Mouse (Mus musculus) testis, postnatal 14 days (tissue): ENCODE measurements around the gene Tcf20.

Source experiments
- DNase-seq: peaks from one replicate; pipeline ENCODE4 v3.0.0; 2021; ENCODE audit warnings: low spot score

The Tcf20 gene

GRCm38 (mm10) chr15:82923531-82923930, 64.1 kb downstream of the Tcf20 start:
- no peak for DNase-seq

DNA sequence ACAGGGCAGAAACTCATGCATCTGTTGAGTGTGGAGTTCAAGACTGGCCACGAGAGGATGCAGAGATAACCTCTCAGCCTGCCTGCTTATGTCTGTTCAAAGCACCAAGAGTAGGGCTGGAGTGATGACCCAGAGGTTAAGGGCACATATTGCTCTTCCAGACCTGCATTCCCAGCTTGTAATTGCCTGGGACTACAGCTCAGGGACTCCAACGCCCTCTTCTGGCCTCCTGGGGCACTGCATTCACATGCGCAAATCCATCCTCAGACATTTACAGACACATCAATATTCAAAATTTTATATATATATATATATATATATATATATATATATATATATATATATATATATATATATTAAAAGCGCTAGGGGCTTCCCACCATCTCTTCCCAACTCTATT, 64.9 kb downstream of the Tcf20 start:
- DNase-seq = no peak

GRCm38 (mm10) chr15:82922052-82922451, 65.6 kb downstream of the Tcf20 start:
- peak; percentile 26 for DNase-seq

DNA sequence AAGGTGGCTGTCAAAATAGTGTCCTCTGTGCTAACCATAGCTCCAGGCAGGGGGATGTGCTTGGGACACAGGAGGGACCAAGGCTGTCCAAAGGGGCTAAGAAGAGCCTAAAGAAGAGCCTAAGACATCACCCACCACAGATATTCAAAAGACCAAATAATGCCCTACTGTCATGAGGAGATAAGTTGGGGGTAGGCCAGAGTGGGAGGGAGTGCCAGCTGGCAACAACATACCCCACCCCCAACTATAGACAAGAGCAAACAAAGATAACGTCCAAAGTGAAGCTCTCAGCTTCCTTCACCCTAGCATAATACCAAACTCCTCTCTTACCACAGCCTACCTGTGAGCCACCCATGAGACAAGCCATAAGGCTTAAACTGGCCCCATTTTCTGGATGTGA, 66.1 kb downstream of the Tcf20 start:
- no peak for DNase-seq

DNA sequence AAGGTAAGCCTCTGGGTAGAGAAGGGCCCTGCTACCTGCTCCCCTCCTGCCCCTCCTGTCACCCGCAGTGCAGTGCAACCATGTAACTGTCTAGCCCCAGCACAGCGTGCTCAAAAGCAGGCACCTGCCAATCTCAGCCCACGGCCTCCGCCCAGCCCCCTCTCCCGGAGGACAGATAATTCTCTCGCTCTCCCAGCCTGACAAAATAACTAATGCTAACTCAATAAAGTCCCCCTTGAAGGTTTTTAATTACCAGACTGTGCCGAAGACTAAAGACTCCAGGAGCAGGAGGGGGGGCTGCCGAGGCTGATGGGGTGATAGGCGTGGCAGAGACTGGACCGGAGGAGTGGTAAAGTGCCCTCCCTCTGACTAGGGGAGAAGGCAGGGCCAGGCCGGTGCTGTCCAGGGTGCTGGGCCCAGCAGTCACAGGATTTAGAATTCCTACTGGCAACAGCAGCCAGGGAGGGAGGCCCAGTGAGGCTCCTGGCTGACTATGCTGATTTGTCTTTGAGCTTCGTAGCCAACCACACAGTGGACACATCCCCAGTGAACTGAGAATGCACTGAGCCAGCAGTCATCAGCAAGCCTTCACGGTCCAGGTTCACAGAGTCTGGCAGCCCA, 66.7 kb downstream of the Tcf20 start:
- peak; percentile 29 for DNase-seq

- DNase-seq = no peak
Observed at GRCm38 (mm10) chr15:82917965-82918364, 69.7 kb downstream of the Tcf20 start.

DNA sequence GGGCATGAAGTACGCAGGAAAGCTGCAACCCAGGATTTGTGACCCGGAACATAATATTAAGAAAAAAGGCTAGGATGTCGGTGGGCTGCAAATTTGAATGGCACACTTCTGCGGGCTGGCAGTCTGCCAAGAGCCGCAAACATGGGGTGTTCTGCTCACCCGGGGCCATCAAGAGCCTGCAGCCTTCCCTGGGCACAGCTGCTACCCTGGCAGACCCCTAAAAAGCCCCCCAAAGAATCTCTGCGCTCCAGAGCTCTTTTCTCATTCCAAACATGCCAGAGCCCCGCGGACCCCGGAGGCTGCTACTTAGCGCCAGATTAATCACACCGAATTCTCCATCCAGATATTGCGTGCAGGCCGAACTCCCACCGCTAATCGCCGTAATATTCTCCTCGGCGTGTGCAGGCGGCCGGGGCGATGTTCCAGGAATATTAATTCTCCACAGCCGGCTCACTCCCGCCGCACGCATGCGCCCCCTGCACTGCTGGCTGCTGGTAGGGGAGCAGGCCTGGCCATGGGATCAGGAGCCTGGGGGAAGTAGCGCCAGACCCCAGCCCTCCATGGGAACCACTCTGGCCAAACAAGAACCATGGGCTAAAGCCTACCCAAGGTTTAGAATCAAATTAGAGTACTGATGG, 70.3 kb downstream of the Tcf20 start:
- no peak for DNase-seq

- no peak for DNase-seq
Observed at GRCm38 (mm10) chr15:82914455-82914854, 73.2 kb downstream of the Tcf20 start.

DNA sequence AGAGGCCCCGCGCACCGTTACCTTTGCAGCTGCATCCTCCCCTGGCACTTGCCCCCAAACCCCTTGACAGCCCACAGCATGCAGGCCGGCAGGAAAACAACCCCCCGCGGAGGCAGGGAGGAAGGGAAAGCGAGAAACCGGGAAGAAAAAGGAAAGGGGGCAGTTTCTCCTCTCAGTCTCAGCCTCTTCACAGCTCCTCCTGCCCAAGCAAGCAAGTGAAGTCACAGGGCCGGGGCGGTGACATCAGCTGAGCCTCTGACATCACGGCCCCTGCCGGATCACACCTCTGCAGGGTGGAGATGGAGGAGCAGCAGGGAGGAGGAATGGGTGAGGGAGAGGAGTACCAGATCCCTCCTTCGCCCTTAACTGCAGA, 75.7 kb downstream of the Tcf20 start:
- DNase-seq = no peak

DNA sequence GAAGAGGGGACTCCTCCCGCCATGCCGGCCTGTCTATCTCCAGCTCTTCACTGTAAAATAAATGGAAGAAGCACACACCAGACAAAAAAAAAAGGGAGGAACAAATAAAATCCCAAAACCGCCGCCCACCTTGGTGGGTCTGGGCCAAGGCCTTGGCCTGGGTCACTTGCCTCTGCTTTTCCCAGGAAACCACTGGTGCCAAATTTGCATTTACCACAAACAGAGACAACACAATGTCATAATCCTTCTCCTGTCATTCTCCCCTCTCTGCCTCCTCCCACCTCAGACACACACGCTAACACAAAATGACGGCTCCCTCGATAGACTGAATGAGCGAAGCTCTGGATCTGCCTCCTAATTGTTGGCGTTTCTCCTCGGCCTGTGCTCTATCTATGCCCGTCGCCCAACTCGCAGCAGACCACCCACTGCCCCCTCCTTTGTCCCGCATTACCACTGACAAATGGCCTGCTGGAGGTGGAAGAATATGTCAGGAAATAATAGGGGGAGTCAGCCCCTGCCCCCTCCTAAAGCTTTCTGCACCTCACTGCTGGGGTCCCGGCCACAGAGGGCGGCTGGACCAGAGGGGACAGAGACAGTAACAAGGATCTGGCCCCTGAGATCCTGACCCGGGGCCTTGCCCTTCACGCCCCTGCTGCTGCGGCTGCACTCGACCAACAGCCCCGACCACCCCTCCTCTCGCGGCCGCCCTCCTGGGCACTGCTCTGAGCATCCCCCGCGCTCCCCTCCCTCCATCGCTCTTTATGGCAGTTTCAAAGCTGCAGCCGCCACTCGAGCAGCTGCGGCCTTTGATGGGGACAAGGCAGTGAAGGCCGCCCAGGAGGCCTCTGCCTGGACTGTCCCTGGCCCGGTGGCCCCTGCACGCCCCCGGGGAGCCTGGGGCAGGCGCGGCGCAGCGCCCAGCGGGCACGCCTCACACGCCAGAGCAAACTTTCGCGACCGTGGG, 76.4 kb downstream of the Tcf20 start:
- DNase-seq = no peak

DNA sequence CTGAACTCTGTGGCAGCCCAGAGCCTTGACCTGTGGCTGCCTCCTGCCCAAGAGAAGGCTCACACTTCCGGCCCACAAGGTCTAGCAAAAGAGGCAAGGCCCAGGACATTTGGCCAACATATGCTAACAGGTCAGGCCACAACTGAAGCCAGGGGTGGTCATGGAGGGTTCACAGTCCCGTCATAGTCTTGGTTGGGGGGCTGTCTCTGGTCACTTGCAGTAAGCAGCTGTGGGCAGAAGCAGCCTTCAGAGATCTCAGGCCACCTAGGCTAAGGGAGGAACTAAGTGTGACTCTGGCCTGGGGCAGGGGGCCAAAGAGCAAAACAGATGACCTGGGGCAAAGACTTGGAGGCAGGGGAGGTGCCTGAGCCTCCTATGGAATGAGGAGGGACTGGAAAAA, 77.1 kb downstream of the Tcf20 start:
- no peak for DNase-seq

DNA sequence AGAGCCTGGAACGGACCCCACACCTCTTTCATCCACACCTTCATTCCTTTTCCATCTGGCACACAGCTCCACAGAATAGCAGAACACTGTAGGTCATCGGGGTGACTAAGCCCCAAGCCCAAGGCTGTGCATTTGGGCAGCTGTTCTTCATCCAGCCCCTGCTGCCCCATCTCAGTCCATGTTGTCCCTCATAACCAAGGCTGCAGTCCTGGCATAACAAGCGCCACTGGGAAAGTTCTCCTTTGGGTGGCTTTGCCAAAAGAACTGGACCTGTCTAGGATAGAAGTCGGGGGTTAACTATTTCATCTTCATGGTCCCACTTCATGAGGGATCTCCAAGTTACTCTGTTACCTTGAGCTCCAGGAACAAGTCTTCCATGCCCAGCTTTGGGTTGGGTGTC, 77.9 kb downstream of the Tcf20 start:
- DNase-seq = no peak

DNA sequence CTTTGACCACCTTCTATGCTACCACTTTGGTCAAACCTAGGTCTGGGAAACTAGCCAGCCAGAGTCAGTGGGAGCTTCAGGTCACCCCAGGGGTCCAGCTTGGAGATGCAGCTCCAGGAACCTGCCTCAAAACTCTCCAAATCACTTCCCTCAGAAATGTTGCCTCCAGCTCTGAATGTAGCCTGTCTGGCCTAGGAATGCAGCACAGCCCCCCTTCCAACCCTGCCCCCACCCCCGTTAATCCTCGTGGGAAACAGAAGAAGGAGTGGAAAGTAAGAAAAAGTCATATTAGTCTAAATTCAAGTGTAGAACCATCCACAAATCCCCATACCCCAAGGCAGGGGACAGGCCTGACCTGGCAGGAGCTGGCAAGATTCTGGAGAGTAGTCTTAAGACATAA, 79.2 kb downstream of the Tcf20 start:
- no peak for DNase-seq

GRCm38 (mm10) chr15:82907306-82907705, 80.4 kb downstream of the Tcf20 start:
- no peak for DNase-seq

DNA sequence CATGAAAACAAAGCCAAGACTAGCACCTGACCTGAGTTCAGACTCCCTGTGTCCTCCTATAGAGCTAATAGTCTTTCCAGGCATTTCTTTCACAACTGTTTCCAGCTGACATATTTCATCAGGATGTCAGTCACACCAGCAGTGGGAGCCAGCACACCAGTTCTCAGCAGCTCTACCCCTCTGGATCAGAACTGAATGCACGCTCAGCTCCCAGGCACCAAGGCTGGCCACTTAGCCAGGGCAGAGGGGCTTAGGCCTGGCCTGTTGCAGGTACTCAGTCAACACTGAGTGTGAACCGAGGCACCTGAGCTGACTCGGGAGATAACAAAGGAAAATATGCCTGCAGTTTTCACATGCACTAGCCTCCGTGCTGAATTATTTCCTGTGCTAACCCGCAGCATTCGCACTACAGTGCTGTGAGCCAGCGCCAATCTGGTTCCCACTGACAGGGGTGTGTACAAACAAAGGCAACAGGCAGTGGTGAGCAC, 81.1 kb downstream of the Tcf20 start:
- DNase-seq = no peak

GRCm38 (mm10) chr15:82905431-82906395, 82.0 kb downstream of the Tcf20 start:
- no peak for DNase-seq

DNA sequence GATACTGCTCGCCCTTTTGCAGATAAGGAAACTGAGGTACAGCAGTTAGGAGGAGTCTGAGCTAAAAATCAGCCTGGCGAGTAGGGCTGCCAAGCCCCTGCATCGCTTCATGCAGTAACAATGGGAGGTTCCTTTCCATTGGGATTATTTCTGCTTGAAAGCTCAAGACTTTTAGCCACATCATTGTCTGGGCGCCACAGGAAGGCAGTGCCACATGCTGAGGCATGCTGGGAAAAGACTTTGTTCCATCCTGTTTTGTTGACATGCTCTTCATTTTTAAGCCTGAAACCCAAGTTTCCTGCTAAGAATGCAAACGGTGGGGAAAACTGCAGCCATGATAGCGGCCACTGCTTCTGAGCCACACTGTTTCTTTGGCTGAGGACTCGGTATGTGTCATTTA, 83.1 kb downstream of the Tcf20 start:
- no peak for DNase-seq

DNA sequence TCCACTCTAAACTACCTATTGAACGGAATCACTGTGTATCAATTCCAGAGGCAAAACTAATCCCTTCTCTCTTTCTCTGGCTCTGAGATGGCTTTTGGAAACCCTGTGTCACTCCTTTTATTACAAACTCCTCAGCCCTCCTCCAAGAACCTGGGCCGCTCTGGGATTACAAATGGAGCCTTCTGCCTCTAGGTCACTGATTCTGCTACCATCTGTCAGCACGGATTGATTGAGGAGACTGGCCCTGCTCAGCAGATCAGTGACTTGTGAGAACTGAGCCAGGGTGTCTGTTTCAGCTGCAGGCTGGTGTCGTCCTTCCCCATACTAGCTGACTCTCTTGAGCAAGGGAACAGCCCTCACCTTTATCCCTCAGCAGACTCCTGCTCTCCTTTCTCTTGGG, 85.2 kb downstream of the Tcf20 start:
- no peak for DNase-seq

DNA sequence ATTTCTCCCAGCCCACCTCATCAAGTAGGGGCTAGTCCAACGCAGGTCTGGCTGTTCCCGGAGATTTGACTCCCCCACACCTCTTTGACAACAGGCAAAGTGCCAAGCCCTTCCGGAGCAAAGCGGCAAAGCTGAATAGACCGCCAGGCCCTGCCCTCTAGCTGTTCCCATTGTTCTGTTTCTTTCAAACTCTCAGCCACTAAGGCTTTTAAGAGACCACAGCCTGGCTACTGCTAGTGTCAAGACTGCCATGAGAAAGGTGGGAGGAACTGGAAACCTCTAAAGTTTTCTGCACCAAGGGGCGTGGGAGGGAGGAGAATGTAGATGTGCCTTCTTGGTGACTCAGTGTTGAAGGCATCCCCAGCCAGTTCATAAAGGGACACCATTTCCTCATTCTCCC, 86.4 kb downstream of the Tcf20 start:
- DNase-seq = peak; percentile 67

DNA sequence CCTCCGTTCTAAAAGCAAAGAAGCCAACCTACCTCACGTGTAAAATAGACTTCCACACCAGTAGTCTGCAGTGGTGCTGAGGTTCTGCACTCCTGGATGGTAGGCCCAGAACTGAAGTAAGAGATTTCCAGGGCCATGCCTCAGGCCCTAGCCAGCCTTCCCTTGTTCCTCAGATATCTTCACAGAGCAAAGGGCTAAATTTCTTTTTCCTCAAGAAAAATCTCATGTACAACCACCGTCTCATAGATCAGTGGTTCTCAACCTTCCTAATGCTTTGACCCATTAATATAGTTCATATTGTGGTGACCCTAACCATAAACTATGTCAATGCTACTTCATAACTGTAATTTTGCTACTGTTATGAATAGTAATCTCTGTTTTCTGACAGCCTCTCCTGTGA, 87.3 kb downstream of the Tcf20 start:
- no peak for DNase-seq

- peak; percentile 88 for DNase-seq
Observed at GRCm38 (mm10) chr15:82899676-82900301, 87.9 kb downstream of the Tcf20 start.
